Mouse (Mus musculus) intestine, embryonic 16.5 days (tissue): Measurements from ENCODE around the gene Vmn2r61. TPM values are rescaled to one million over a fixed set of nuclear protein-coding genes. Genes with fewer than 3 reads are reported as not detected.

Source experiments
- ATAC-seq: fragments of 200-750 bp; cut with Nextera tagmentation; 2 replicates; pipeline ENCODE4 v1.8.0; 2017; ENCODE audit warnings: moderate TSS enrichment, moderate library complexity
- H3K27ac ChIP-seq: fragments of 300-500 bp; sonication (generic); 2 replicates; pipeline ENCODE4 v1.5.1; 2014; ENCODE audit warnings: mild to moderate bottlenecking, low read length
- H3K27me3 ChIP-seq: fragments of 300-500 bp; sonication (generic); replicated peaks from 2 replicates; pipeline ENCODE4 v1.6.1; 2014; ENCODE audit warnings: low read length, control low read depth, mixed read lengths; ENCODE audit not compliant: control insufficient read depth, insufficient read depth
- H3K36me3 ChIP-seq: fragments of 300-500 bp; sonication (generic); 2 replicates; pipeline ENCODE4 v1.6.1; 2014; ENCODE audit warnings: low read length, control low read depth; ENCODE audit not compliant: control insufficient read depth, insufficient read depth
- H3K4me1 ChIP-seq: fragments of 300-500 bp; sonication (generic); 2 replicates; pipeline ENCODE4 v1.6.1; 2014; ENCODE audit warnings: low read length, control low read depth, mixed read lengths; ENCODE audit not compliant: control insufficient read depth, insufficient read depth
- H3K4me2 ChIP-seq: fragments of 300-500 bp; sonication (generic); 2 replicates; pipeline ENCODE4 v1.6.1; 2014; ENCODE audit warnings: low read depth, low read length, control low read depth
- H3K4me3 ChIP-seq: fragments of 300-500 bp; sonication (generic); 2 replicates; pipeline ENCODE4 v1.5.1; 2014; ENCODE audit warnings: mild to moderate bottlenecking, low read length
- H3K9ac ChIP-seq: fragments of 300-500 bp; sonication (generic); 2 replicates; pipeline ENCODE4 v1.6.1; 2014; ENCODE audit warnings: low read depth, low read length
- H3K9me3 ChIP-seq: fragments of 300-500 bp; sonication (generic); 2 replicates; pipeline ENCODE4 v1.6.1; 2016; ENCODE audit warnings: low read length, control low read depth; ENCODE audit not compliant: control insufficient read depth
- WGBS: fragments of 180-500 bp; shearing (Covaris S2); extraction: QIAGEN DNeasy Blood & Tissue Kit; methylation state at CpG from one replicate; pipeline ENCODE4 v1.1.7; 2014; 5-methylcytosine and 5-hydroxymethylcytosine counted together
- polyA plus RNA-seq: library from polyadenylated mRNA; unstranded; fragments of >200 nt; fragmentation: Nextera tagmentation; extraction: Ambion mirVana; gene quantifications from 2 replicates; pipeline ENCODE4 v1.2.1, GENCODE M21; 2015

The Vmn2r61 gene
- polyA plus RNA-seq, result not detected in 2 replicates

- 81% methylated on average over 1 of the region's 1 CpGs for WGBS
- no peaks in the 10 kb centered on the region for H3K36me3 ChIP-seq
- H3K27ac ChIP-seq, result no peak within 1 kb of the TSS
- no peak within 1 kb of the TSS for H3K9ac ChIP-seq
- H3K4me1 ChIP-seq, result no peaks in the 10 kb centered on the region
- H3K4me2 ChIP-seq, result no peak within 1 kb of the TSS
- peaks cover 2% of the 10 kb centered on the region for H3K9me3 ChIP-seq
- H3K4me3 ChIP-seq, result no peak within 1 kb of the TSS
- no peak for ATAC-seq
- H3K27me3 ChIP-seq, result no peaks in the 10 kb centered on the region
These were observed at the start of gene Vmn2r61 for GRCm38 (mm10) chr7:42259753-42260152. Gene Vmn2r61, plus strand, starts transcription at chr7:42260053.

Other genes starting within 250 kb of the Vmn2r61 start
- not detected in 2 replicates for gene Vmn2r59, start 201.0 kb upstream of the Vmn2r61 start, polyA plus RNA-seq
- gene Vmn2r60, start 152.3 kb upstream of the Vmn2r61 start, polyA plus RNA-seq, result not detected in 2 replicates
- gene 4933421I07Rik, start 188.1 kb downstream of the Vmn2r61 start, polyA plus RNA-seq, result not detected in 2 replicates
- gene Zfp141, start 245.7 kb downstream of the Vmn2r61 start, polyA plus RNA-seq, result 6.5 and 7.8 TPM in 2 replicates